Mouse (Mus musculus) left cerebral cortex, adult 9 months (tissue): ENCODE results near the gene Dnlz.

Experiments used
- DNase-seq, 2 experiments: peaks; one replicate each; pipeline ENCODE4 v3.0.0; 2022; ENCODE audit warnings: low spot score in 2 of 2

Gene Dnlz

DNA sequence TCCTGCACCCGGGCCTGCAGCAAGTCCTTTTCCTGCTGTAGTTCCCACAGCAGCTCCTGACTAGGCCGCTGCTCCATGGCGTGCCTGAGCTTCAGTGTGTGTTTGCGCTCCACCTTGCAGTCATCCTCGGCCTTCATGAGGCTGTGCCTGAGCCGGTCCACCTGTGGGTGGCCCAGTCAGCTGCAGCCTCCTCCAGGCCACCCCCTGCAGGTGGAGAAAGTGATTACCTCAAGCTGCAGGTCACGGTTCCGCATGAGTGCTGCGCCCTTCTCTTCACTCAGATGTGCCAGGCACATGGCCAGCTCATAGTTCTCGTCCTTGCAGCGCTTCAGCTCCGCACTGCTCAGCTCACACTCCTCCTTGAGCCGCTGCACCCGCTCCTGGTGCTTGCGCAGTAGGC lies 5.6 kb upstream of the Dnlz start:
- DNase-seq = no peak

DNA sequence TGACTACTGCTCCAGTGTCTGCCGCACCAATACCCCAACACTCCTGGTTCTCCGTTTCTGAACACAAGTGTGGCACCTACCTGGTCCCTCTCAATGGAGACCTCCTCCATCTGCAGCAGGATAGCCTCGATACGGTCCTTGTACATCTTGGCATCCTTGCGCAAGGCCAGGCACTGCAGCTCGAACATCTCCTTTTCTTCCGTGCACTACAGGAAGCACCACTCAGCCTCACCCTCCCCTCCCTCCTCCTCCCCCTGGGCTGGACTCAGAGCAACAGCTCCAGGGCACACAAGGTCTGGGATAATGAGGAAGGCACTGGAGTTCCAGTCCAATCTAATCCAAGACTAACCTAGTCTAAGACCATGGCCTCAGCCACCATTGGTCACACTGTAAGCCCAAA lies 4.8 kb upstream of the Dnlz start:
- no peak for DNase-seq

DNA sequence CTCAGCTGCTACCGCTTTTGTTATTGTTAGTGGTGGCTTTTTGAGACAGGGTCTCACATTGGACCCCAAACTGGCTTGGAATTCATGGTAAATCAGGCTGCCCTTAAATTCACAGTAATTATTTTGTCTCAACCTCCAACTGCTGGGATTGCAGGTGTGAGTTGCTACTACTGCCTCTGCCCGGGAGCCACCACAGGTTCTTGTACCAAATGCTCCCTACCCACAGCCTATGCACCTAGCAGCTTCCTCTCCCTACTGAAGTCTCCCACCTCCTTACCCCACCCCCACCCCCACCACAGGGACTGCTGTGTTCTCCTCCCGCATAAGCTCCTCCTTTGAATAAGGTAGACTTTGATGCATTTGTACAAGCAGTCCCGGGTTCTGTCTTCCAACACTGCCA lies 4.3 kb upstream of the Dnlz start:
- no peak for DNase-seq

DNA sequence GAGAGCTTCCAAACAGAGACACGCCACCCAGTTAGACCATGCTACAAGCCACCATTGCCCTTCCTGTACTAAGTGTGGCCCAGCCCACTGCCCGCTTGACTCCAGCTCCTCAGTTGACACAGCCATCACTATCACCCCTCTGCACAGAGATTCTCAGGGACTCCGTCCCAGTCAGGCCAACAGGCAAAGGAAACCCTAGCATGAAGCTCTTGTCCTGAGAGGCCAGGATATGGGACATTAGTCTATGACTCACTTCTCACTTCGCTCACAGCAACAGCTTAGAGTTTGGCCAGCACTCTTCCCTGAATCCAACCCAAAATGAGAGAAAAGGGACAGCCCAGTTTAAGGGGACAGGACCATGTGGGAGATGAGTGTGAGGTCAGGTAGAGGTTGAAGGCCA lies 2.5 kb upstream of the Dnlz start:
- DNase-seq = no peak

DNA sequence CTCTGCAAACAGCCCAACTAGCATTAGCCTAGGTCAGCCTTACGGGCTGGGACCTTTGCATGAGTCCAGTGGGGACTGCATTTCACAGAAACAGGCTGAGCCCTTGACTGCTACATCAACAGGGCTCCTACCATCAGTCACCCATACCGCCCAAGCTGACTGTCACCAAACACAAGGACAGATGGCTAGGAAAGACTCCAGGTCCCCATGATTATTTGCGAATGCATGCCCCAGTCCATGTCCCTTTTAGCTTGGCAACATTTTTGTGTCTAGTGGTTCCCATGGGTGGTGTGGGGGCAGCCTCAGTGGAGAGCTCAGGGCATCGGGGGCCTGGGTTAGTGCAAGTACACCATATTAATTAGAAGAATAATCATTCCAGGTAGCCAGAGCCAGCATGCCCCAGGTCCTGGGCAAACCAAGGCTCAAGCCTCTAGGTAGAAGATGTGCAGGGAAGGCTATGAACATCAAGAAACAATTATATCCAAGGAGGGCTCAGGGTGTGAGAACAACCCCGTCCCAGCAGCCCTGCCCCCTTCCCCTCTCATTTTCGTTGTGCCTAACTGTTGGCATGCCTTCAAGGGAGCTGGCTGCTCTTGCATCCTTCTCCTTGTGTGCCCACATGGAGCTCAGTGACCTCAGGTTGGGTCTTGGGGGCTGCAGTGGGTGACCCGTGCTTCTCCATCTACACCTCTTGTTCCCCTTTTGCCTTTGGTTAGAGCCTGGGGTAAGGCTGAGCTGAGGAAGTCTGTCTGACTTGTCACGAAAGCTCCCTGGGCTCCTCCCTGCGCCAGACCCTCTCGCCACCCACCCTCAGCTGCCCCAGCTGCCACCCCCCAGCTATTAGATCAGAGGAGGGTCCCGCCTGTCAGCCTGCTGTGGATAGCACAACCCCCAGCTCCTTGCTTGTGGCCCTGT lies 1.4 kb upstream of the Dnlz start:
- DNase-seq = no peak

DNA sequence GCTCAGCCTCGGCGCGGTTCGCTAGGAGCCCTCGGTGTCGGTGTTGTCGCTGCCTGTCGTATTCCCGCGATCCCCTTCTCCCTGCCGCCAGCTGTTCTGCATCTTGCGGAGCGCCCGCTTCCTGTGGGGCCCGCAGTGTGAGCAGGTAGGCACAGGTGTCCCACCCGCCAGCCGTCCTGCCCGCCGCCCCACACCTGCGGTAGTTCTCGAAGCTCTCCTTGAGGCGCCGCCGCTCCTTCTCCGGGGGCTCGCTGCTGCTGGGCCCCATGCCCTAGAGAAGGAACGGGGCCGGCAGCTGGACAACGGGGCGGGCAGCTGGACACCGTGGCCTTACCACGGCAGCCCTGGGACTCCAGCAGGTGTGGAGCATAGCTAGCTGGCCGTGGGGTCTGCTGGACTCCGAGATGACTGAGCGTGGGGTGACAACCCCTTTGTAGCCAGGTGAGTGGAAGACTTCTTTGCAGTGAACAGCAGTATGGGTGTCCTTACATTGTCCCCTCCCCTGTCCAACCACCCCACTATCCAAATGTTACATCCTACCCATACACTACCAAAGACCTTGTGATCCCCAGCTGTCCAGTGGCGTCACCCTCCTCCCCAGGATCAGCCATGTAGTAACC lies 491 bp upstream of the Dnlz start:
- no peak for DNase-seq

DNA sequence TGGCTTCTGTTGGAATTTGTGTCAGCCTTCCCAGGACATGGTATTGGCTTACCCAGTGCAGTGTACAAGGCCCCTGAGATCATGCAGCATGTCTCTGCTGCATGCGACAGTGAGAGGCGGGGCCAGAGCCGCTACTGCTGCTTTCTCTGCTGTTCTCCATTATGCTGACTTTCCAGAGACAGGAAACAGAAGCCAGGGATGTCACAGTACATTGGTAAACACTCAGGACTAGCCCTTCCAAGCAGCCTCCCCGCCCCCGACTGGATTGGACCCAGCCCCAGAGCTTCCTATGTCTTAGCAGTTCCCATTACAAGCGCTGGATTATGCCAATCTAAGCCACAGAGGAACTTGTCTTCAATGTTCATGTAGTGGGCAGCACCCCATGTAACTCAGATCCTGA lies 3.7 kb downstream of the Dnlz start:
- no peak for DNase-seq

DNA sequence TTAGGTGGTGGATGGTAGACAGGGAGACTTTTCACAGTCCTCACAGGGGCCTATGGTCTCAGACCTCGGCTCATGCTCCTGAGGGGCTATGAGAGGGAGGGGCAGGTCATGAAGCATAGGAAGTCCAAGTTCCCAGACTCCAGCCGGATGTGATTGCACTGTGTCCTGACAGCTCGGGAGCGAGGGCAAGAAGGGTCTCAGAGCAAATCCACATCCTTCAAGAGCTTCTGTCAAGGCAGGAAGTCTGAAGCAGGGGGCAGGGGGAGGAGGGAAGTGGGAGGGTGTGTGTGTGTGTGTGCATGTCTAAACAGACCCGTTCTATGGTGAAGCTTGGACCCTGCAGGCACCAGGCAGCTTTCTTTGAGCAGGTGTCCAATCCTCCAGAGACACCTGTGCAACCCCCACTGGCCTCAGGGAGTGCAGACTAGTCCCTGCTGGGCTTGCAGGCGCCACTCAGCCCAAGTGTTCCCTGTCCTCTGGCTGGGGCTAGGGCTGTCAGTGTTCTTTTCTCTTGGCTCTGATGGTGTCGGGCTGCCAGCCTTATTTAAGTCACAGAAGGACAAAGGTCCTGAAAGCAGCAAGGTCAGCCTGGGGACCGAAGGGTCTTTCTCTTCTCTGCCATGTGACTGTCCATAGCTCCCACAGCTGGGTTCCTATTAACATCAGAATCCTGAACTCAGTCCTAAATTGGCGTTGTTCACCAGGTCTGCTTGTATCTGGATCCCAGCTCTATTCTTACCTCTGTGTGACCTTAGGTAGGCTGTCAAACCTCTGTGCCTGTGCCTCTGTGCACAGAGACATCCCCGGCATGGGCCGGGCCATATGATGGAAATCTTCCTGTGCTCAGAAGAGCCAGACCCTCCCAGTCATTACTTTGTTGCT lies 9.1 kb downstream of the Dnlz start:
- DNase-seq = no peak

DNA sequence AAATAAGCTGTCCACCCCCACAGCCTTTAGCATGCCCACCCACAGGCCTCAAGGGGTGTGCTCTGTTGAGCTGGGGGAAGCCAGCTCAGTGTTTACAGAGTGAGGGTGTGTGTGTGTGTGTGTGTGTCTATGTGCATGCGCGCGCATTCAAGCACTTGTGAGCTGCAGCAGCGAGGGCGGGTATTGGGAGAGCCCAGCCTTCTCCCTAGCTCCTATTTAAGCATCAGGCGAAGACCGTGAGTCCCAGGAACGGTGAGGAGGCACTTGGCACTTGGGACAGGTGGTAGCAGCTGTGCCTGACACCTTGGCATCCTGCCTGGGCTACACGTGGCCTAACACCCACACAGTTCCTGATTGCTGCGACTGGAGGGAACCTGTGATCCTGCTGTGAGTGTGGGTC lies 9.9 kb downstream of the Dnlz start:
- DNase-seq = peak; percentile 78 to 85

DNA sequence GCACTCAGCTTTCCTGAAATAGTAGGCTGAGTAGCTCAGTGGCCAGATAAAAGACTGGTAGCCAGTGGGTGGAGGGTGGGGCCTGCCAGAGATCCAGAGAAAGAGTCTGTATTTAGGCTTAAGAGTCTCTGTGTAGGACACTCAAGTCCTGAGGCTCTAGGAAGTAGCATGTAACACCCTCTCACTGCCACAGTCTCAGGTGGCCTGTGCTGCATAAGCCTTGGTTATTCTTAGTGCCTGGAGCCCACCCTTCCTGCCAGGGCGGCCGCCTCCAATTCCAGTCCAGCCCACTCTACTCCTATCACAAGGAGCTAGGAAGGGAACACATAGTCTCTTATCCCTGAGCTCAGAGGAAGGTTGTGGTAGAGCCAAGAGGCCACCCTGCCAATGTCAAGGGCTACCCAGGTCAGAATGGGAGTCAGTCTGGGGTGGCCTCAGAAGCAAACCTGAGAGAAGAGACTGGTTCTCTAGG lies 10.4 kb downstream of the Dnlz start:
- DNase-seq = peak; percentile 59 to 64

DNA sequence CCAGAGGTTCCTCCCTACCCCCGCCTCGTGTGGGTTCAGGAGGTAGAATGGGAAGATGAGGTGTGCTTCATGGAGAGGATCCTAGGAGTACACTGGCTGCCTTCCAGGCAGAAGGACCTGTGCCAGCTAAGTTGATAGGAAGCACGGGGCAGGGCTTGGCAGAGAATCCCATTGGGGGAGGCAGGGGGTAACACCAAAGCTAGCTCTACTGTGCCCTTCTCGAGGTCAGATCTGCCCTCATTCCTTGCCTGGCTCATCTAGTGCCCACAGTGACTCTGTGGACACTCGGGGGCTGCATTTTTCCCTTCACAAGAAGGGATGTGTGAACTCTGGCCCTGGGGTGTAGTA lies 12.7 kb downstream of the Dnlz start:
- no peak for DNase-seq

DNA sequence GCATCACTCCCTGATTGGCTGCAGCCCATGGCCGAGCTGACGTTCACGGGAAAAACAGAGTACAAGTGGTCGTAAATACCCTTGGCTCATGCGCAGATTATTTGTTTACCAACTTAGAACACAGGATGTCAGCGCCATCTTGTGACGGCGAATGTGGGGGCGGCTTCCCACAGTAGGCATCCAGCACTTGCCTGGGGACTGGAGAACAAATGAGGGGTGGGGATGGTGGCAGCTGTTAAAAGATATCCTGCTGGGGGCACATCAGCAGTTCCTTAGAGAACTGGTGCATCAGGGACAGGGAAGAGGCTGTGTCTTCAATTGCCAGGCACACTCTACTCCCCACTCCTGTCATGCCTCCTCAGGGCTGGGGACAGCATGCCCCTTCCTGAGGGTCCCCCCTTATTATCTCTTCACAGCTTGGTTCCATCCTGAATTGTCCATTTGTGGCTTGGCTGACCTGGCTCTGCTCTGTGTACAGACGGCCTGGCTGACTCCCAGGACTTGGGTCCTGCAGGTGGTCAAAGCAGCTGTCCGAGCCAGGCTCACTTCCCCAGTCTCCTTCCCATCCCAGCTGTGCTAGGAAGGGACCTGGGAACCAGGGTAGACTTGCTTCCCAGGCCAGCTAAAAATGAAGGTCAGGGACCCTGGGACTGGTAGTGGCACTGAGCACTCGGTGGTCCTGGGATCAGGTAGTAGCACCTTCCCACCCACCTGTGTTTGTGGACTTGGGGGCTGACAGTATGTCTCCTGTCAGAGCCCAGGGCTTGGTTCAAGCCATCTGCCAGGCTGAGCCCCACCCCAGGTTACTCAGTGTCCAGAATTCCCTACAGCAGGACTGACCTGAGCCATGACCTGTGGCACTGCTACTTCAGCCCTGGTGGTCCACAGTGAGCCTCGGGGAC lies 13.4 kb downstream of the Dnlz start:
- no peak for DNase-seq

DNA sequence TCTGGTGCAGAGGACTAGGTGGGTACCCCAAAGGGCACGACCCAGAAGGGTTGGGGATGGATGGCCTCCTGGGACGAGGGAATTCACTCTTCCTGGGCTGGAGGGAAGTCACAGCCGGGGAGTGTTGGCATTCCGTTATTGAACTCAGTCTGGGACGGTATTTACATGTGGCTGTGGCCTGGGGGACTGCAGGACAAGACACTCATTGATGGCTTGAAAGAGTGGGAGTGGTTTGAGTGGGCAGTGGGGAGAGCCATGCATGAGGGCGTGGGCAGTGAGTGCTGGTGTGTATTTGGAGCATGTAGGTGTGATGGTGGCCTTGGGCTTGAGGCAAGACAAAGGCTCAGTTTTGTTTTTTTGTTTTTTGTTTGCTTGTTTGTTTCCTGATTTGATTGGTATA lies 21.2 kb downstream of the Dnlz start:
- DNase-seq = no peak

DNA sequence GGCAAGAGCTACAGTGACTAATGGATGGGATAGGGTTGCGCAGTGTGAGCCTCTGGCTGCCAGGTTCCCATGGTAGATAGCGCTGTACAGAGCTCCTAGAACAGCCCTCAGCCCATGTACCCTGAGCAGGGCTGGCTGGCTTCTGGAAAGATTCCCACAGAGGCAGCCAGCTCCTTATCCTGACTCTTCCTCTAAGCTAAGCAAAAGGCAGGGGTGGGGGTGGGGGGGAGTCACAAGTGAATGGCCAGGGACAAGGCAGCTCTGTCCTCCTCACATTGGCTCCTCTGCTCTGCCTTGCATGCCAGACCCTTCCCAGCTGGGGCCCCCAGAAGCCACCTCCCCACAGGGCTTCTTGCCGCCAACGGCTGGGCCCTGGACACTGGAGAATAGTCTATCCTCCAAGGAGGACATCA lies 21.8 kb downstream of the Dnlz start:
- no peak for DNase-seq

DNA sequence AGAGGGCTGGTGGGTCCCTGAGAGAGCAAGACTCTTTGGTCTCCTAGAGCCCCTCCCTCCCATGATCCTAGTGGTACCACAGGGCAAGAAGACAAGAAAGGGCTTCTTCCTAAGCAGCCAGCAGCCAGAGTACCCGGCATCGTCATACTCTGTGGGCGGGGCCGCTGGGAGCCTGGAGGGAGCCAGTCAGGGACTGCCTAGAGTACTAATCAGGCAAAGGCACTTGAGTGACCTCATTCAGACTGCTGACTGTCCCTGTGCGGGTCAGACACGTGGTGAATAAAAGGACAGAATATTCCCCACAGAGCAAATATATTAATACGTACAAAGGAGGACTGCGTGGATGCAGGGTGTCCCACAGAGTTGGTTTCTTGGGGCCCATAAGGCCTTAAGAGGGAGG lies 22.5 kb downstream of the Dnlz start:
- peak in 1 of 2 experiments; percentile 73 for DNase-seq

DNA sequence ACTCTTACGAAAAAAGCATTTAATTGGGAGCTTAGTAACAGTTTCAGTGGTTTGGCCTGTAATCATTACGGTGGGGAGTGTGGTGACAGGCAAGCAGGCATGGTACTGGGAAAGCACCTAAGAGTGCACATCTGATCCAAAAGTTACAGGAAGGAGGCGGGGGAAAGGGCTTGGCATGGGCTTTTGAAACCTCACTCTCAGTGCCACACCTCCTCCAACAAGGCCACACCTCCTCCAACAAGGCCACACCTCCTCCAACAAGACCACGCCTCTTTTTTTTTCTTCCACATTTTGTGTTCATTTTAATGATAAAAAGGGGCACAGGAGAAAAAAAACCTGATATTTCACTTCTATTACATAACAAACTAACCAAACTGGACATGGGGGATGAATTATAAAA lies 24.1 kb downstream of the Dnlz start:
- DNase-seq = no peak

DNA sequence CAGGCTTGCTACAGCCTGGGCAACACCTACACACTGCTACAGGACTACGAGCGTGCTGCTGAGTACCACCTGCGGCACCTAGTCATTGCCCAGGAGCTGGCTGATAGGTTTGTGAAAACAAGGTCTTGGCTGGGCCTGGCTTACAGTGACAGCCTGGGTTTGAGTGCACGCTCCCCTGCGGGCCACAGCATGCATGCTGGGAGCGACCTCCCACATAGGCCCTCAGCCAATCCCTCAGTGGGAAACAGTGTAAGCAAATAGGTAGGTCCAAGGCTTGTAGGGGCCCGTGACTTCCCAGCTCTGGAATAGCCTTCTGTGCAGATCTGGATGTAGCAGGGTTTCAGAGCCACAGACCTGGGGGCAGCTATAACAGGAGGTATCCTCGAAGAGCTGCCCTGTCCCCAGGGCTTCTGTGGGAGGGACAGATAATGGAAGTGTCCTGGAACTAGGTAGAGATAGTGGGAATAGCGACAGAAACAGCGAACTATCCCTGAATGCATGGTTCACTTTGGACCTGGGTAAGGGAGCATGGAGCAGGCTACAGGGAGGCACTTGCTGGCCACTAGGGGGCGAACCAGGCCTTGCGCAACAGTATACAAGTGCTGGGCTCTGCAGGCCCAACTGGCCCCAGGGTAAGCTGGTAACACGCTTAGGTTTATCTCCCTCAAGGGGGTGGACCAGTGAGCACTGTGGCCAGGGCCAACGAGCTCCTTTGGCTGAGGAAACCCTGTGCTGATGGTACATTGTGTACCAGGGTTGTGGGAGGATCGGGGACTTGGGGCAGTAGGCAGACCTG lies 26.3 kb downstream of the Dnlz start:
- DNase-seq = no peak

DNA sequence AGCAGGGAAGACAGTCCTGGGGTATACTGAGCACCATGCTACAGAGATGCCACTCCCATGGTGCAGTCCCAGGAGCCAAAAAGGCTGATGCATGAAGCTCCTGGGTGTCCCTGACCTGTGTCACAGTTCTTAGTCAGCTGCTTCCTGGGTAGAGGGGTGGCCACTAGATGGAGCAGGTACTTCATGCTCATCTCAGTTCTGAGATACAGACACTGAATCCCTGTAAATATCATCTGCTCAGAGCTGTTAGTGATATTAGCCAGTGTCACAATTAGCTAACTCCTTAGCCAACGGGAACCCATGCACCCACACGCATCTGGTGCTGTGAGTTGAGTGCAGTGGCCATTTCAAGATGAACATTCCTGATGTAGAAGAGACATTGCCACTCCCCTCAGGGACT lies 27.0 kb downstream of the Dnlz start:
- DNase-seq = peak in 1 of 2 experiments; percentile 71

DNA sequence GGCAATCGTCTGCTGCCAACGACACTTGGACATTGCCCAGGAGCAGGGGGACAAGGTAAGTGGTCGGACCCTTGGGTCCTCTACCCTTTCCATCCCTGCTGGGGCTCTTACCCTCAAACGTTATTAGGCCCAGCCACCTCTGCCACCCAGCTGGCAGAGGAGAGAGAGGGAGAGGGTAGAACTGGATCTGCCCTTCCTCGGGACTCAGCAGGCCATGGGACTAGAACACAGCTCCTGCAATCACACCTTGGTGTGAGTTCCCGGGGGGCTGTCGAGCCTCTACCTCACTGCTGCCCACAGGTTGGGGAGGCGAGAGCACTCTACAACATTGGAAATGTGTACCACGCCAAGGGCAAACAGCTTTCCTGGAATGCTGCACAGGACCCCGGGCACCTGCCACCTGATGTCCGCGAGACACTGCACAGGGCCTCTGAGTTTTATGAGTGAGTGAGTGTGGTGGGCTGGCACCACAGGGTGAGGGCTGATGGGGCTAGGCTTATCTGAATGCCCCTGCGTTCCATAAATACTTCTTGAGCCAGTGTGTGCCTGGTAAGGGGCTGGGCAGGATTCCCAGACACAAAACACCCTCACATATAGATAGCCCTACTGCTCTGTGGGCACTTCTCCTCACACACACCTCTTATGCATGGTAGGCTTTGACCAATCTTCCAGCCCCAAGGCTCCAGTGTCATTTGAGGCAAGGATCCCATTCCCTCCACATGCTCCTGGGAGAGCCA lies 28.2 kb downstream of the Dnlz start:
- no peak for DNase-seq
